Comparison of ENCODE assay signal across 24 mouse cellular contexts in genomic region chr4:137233632-137234031, GRCm38 (mm10). TPM values are rescaled to one million over a fixed set of nuclear protein-coding genes. Genes with fewer than 3 reads are reported as not detected.
DNase-seq lines count a peak whose midpoint lies in the region; ATAC-seq and TF ChIP-seq lines count a peak whose summit lies in the region.
"Had no signal": no experiment of that assay in that cellular context is flagged by ENCODE, and none has a peak within 500 bp of the region (broad histone marks: within the 10 kb centered on the region; RNA-seq: fewer than 3 reads in every experiment).

No protein-coding gene starts in this region.

- H3K36me3 ChIP-seq in hindbrain, postnatal 0 days (ENCODE audit: insufficient read depth, low read length) = no peaks in the 10 kb centered on the region
- H3K36me3 ChIP-seq in hindbrain, embryonic 11.5 days (ENCODE audit: control insufficient read depth, insufficient read depth, low read length) = no peaks in the 10 kb centered on the region
- no peaks in the 10 kb centered on the region for H3K36me3 ChIP-seq in midbrain, embryonic 14.5 days (ENCODE audit: control insufficient read depth, insufficient read depth, low read length)
- no peaks in the 10 kb centered on the region for H3K36me3 ChIP-seq in midbrain, postnatal 0 days (ENCODE audit: insufficient read depth, low read length)
- H3K36me3 ChIP-seq in ES-E14 (ENCODE audit: control insufficient read depth, insufficient read depth, low read length, poor library complexity, severe bottlenecking) = no peaks in the 10 kb centered on the region
- H3K36me3 ChIP-seq: embryonic facial prominence, embryonic 10.5 days; embryonic facial prominence, embryonic 12.5 days; forebrain, embryonic 15.5 days had no signal

- ATAC-seq in hindbrain, postnatal 0 days = no peak
- ATAC-seq in hindbrain, embryonic 11.5 days (ENCODE audit: low FRiP score) = no peak
- ATAC-seq in midbrain, embryonic 14.5 days (ENCODE audit: low FRiP score, low TSS enrichment) = no peak
- ATAC-seq in midbrain, postnatal 0 days (ENCODE audit: low FRiP score) = no peak
- ATAC-seq: CD4-positive, CD25-positive, alpha-beta regulatory T cell, adult 4 months; forebrain, embryonic 13.5 days; forebrain, embryonic 15.5 days; forebrain, postnatal 0 days had no signal

- 64% methylated on average over 5 of the region's 5 CpGs for whole genome bisulfite sequencing in hindbrain, postnatal 0 days
- WGBS in hindbrain, embryonic 11.5 days = 66% methylated on average over 5 of the region's 5 CpGs
- WGBS in midbrain, embryonic 14.5 days = 66% methylated on average over 5 of the region's 5 CpGs
- WGBS in midbrain, postnatal 0 days = 69% methylated on average over 5 of the region's 5 CpGs

- H3K9me3 ChIP-seq in hindbrain, postnatal 0 days (ENCODE audit: low read length) = no peaks in the 10 kb centered on the region
- H3K9me3 ChIP-seq in hindbrain, embryonic 11.5 days (ENCODE audit: control insufficient read depth, low read length) = no peaks in the 10 kb centered on the region
- no peaks in the 10 kb centered on the region for H3K9me3 ChIP-seq in midbrain, embryonic 14.5 days (ENCODE audit: control insufficient read depth, low read length)
- H3K9me3 ChIP-seq in midbrain, postnatal 0 days (ENCODE audit: low read length) = no peaks in the 10 kb centered on the region
- no peaks in the 10 kb centered on the region for H3K9me3 ChIP-seq in ES-E14 (ENCODE audit: control insufficient read depth, insufficient read depth, low read depth, low read length)
- H3K9me3 ChIP-seq: embryonic facial prominence, embryonic 10.5 days; embryonic facial prominence, embryonic 12.5 days; forebrain, embryonic 13.5 days; forebrain, embryonic 15.5 days had no signal

- no peak overlapping the region for H3K4me3 ChIP-seq in hindbrain, postnatal 0 days (ENCODE audit: low read length)
- no peak overlapping the region for H3K4me3 ChIP-seq in hindbrain, embryonic 11.5 days (ENCODE audit: low read depth, low read length)
- H3K4me3 ChIP-seq in midbrain, embryonic 14.5 days (replicated peaks; ENCODE audit: low read depth, low read length) = no peak overlapping the region
- H3K4me3 ChIP-seq in midbrain, postnatal 0 days (ENCODE audit: low read depth, low read length) = no peak overlapping the region
- H3K4me3 ChIP-seq in ES-E14 (ENCODE audit: insufficient read depth in 1 of 2, low read depth in 1 of 2, low read length in 2 of 2, poor library complexity in 1 of 2, severe bottlenecking in 1 of 2) = no peak overlapping the region
- H3K4me3 ChIP-seq: embryonic facial prominence, embryonic 10.5 days; embryonic facial prominence, embryonic 12.5 days; forebrain, embryonic 13.5 days; forebrain, embryonic 15.5 days had no signal

- DNase-seq in hindbrain, postnatal 0 days (ENCODE audit: low spot score) = peak; percentile 32
- DNase-seq in hindbrain, embryonic 11.5 days (ENCODE audit: low spot score) = no peak
- DNase-seq in midbrain, embryonic 14.5 days = peak; percentile 16
- no peak for DNase-seq in midbrain, postnatal 0 days (ENCODE audit: low spot score)
- DNase-seq in ES-E14 (ENCODE audit: low read depth, low spot score) = no peak
- DNase-seq in ZHBTc4 (ENCODE audit: low read depth, low spot score) = peak; percentile 33
- DNase-seq in urinary bladder, postnatal 36 days (ENCODE audit: low spot score in 2 of 2) = no peak
- no peak for DNase-seq in layer of hippocampus, adult 18-20 months (ENCODE audit: low spot score in 2 of 2)
- DNase-seq: adrenal gland, adult 2 months; adrenal gland, postnatal 10 days; adrenal gland, postnatal 25 days; B cell, adult 2 months; cerebellum, adult 11 months; cerebellum, adult 2 months; cerebellum, adult 9-10 months; cerebellum, postnatal 10 days; cerebellum, postnatal 25 days; forebrain, postnatal 0 days had no signal

- peaks cover 6% of the 10 kb centered on the region for H3K4me1 ChIP-seq in hindbrain, postnatal 0 days (ENCODE audit: insufficient read depth, low read length)
- no peaks in the 10 kb centered on the region for H3K4me1 ChIP-seq in hindbrain, embryonic 11.5 days (replicated peaks; ENCODE audit: control insufficient read depth, insufficient read depth, low read length)
- no peaks in the 10 kb centered on the region for H3K4me1 ChIP-seq in midbrain, embryonic 14.5 days (ENCODE audit: control insufficient read depth, insufficient read depth, low read length)
- H3K4me1 ChIP-seq in midbrain, postnatal 0 days (ENCODE audit: insufficient read depth, low read length) = peaks cover 4% of the 10 kb centered on the region; the same call in 1 of the 2 replicates
- peaks cover 0 to 5% of the 10 kb centered on the region in 2 experiments; a peak in 2 of 4 replicates for H3K4me1 ChIP-seq in ES-E14 (ENCODE audit: control insufficient read depth in 2 of 2, insufficient read depth in 2 of 2, low read length in 2 of 2, poor library complexity in 1 of 2)
- H3K4me1 ChIP-seq: embryonic facial prominence, embryonic 10.5 days; embryonic facial prominence, embryonic 12.5 days; forebrain, embryonic 13.5 days had no signal

- H3K4me2 ChIP-seq in hindbrain, postnatal 0 days (ENCODE audit: low read depth, low read length) = no peak overlapping the region
- no peak overlapping the region for H3K4me2 ChIP-seq in hindbrain, embryonic 11.5 days (replicated peaks; ENCODE audit: low read depth, low read length)
- H3K4me2 ChIP-seq in midbrain, embryonic 14.5 days (ENCODE audit: low read length) = no peak overlapping the region
- no peak overlapping the region for H3K4me2 ChIP-seq in midbrain, postnatal 0 days (ENCODE audit: low read depth, low read length, poor library complexity, severe bottlenecking)
- H3K4me2 ChIP-seq: embryonic facial prominence, embryonic 12.5 days; forebrain, embryonic 13.5 days; forebrain, embryonic 15.5 days had no signal

- H3K27me3 ChIP-seq in hindbrain, postnatal 0 days (ENCODE audit: insufficient read depth, low read length) = no peaks in the 10 kb centered on the region
- H3K27me3 ChIP-seq in hindbrain, embryonic 11.5 days (ENCODE audit: control insufficient read depth, insufficient read depth, low read length) = no peaks in the 10 kb centered on the region
- H3K27me3 ChIP-seq in midbrain, embryonic 14.5 days (ENCODE audit: control insufficient read depth, insufficient read depth, low read length) = no peaks in the 10 kb centered on the region
- H3K27me3 ChIP-seq in midbrain, postnatal 0 days (ENCODE audit: insufficient read depth, low read length) = no peaks in the 10 kb centered on the region
- H3K27me3 ChIP-seq: embryonic facial prominence, embryonic 12.5 days; forebrain, embryonic 13.5 days; forebrain, embryonic 15.5 days had no signal

- no peak for TF ChIP-seq CTCF in hindbrain, postnatal 0 days (IDR thresholded peaks at IDR 0.05; ENCODE audit: low read depth)
- TF ChIP-seq CTCF in midbrain, postnatal 0 days (IDR thresholded peaks at IDR 0.05) = no peak

- H3K27ac ChIP-seq in hindbrain, postnatal 0 days = no peak overlapping the region
- H3K27ac ChIP-seq in hindbrain, embryonic 11.5 days (ENCODE audit: low read depth, low read length) = no peak overlapping the region
- H3K27ac ChIP-seq in midbrain, embryonic 14.5 days (replicated peaks; ENCODE audit: low read depth, low read length) = no peak overlapping the region
- no peak overlapping the region for H3K27ac ChIP-seq in midbrain, postnatal 0 days (ENCODE audit: low read depth, low read length)
- H3K27ac ChIP-seq in ES-E14 (ENCODE audit: insufficient read depth, low read depth, low read length, poor library complexity, severe bottlenecking) = no peak overlapping the region
- H3K27ac ChIP-seq: embryonic facial prominence, embryonic 10.5 days; embryonic facial prominence, embryonic 12.5 days; forebrain, embryonic 13.5 days; forebrain, embryonic 15.5 days had no signal

- in situ Hi-C loops in ES-E14 (cut with MboI; ENCODE audit: low sequenced_read_pairs in 2 of 2, unreplicated experiment in 2 of 2) = no loop called here

- H3K9ac ChIP-seq in hindbrain, postnatal 0 days (replicated peaks; ENCODE audit: low read length) = no peak overlapping the region
- H3K9ac ChIP-seq in hindbrain, embryonic 11.5 days (ENCODE audit: low read depth, low read length) = no peak overlapping the region
- H3K9ac ChIP-seq in midbrain, embryonic 14.5 days (replicated peaks; ENCODE audit: low read length) = no peak overlapping the region
- H3K9ac ChIP-seq in midbrain, postnatal 0 days (replicated peaks; ENCODE audit: low read length, poor library complexity, severe bottlenecking) = no peak overlapping the region
- H3K9ac ChIP-seq in ES-E14 (ENCODE audit: insufficient read depth, low read depth, low read length, poor library complexity, severe bottlenecking) = no peak overlapping the region
- H3K9ac ChIP-seq: embryonic facial prominence, embryonic 12.5 days; forebrain, embryonic 13.5 days; forebrain, embryonic 15.5 days; forebrain, postnatal 0 days had no signal

TF ChIP-seq in ES-E14, 5 proteins besides CTCF, POLR2A, EP300 and RAD21:
- TF ChIP-seq ZC3H11A (IDR thresholded peaks at IDR 0.05; ENCODE audit: borderline replicate concordance, low read depth, low read length) = no peak
- TF ChIP-seq CHD2 (IDR thresholded peaks at IDR 0.05; ENCODE audit: low read depth, low read length) = no peak
- peak; percentile 86 for TF ChIP-seq HCFC1 (IDR thresholded peaks at IDR 0.05; ENCODE audit: borderline replicate concordance, insufficient read depth, low read length)
- no peak for TF ChIP-seq MAFK (IDR thresholded peaks at IDR 0.05; ENCODE audit: insufficient read depth, low read depth, low read length)
- TF ChIP-seq ZNF384 (IDR thresholded peaks at IDR 0.05; ENCODE audit: low read depth, low read length) = no peak

RNA-seq across cellular contexts. Expression of gene Wnt4, which starts 43.7 kb away (rescaled TPM):
- total RNA-seq in hindbrain, postnatal 0 days (2014; rRNA removed) = 3.1 and 3.8 TPM in 2 replicates
- 3.2 and 3.4 TPM in 2 replicates for polyA plus RNA-seq in hindbrain, postnatal 0 days (2015; fragmentation: Nextera tagmentation; extraction: Ambion mirVana)
- polyA plus RNA-seq in hindbrain, embryonic 11.5 days (2014; fragmentation: Nextera tagmentation; extraction: Ambion mirVana) = 2.2 and 3.5 TPM in 2 replicates
- 0.94 and 1.4 TPM in 2 replicates for polyA plus RNA-seq in midbrain, embryonic 14.5 days (2014; fragmentation: Nextera tagmentation; extraction: Ambion mirVana)
- total RNA-seq in midbrain, postnatal 0 days (2014; rRNA removed) = 5.6 and 6.3 TPM in 2 replicates
- polyA plus RNA-seq in midbrain, postnatal 0 days (2015; fragmentation: Nextera tagmentation; extraction: Ambion mirVana) = 5.2 and 6.0 TPM in 2 replicates
- 3.8 and 4.0 TPM in 2 replicates for total RNA-seq in ES-E14 (2012; rRNA removed)
- 1 to 10 TPM; 5.6 to 7.2 TPM for total RNA-seq in layer of hippocampus, adult 18-20 months (2021)
- total RNA-seq: MEL had no signal

Comparison
In these comparisons a context has a peak if more than half of its experiments do, and no peak if none do; other contexts are left out.
1. DNase-seq: peak in hindbrain, postnatal 0 days (single experiment), midbrain, embryonic 14.5 days (single experiment) and ZHBTc4 (single experiment); none in hindbrain, embryonic 11.5 days (single experiment), midbrain, postnatal 0 days (single experiment), ES-E14 (single experiment), urinary bladder, postnatal 36 days (0 of 2) and layer of hippocampus, adult 18-20 months (0 of 2).